Mouse (Mus musculus) brain, embryonic 14.5 days (tissue): Measurements from ENCODE around the gene Calcoco1.

Experiments used
- CTCF ChIP-seq: fragments of 200-500 bp; IDR thresholded peaks from 2 replicates; pipeline ENCODE4 v1.5.1; 2012; ENCODE audit warnings: inconsistent platforms, mild to moderate bottlenecking, moderate library complexity, borderline replicate concordance; ENCODE audit not compliant: insufficient read depth, insufficient read length; ENCODE audit errors: extremely low read depth
- POLR2A ChIP-seq: fragments of 200-500 bp; IDR thresholded peaks from 2 replicates; pipeline ENCODE4 v1.6.1; 2012; ENCODE audit warnings: mild to moderate bottlenecking, inconsistent platforms, borderline replicate concordance; ENCODE audit not compliant: poor library complexity, insufficient read depth, insufficient read length, severe bottlenecking; ENCODE audit errors: extremely low read depth

DNA sequence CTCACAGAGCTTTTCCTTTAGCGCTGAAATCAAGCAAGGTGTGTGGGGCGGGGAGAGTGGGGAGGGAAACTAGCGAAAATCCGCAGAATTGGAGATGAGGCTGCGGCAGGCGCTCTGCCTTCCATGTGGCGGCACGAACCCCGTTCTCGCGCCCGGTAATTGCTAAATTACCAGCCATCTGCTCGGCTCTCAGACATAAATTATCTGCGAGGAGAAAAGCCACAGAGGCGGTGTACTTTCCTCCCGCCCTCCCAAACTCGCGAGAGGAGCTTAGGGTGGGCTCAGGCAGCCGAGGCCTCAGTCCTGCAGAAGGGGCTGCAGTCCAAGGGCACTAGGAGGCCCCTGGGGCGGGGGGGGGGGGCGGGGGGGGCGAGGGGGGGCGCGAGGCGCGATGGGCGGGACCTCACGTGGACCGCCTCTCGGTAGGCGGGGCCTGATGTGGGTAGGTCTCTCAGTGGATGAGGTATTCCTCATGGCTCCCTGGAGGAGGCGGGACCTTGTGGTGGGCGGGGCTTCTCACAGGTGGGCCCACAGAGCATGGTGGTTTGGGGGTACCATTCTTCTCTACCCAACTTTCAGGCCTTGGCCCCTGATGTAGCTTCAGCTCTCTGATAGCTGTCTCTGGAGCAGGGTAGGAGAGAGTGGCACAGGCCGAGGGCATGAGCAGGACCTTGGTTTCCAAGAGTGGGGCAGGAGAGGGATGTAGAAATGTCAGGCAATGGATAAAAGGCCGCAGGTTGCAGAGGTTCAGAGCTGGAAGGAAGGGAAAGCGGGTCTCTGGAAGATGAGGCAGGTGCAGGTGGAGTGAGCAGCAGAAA, 14.4 kb upstream of the Calcoco1 start:
- TF ChIP-seq CTCF (no peak), POLR2A (no peak)
